Mouse (Mus musculus): ENCODE data around the gene Cd52.

DNA sequence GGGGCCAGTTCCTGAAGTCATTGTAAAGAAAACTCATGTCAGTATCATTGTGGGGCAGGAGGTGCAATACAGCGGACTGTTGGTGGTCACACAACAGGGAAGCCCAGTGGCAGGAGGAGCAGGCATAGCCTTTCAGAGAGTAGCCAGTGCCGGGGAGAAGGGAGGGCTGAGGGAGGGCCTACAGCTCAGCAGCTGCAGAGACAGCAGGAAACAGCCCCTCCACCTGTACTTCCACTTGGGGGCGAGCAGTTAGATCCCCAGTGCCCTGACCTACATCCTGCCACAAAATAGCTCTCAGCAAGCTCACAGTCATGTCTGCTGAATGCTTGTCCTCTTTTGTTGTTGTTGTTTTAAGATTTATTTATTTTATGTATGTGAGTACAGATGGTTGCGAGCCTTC lies 26.7 kb upstream of the Cd52 start:
- TF ChIP-seq CTCF (IDR thresholded peaks at IDR 0.05; ENCODE audit: low read depth) = no peak
- TF ChIP-seq EP300 (optimal IDR thresholded peaks at IDR 0.05) = no peak

Data from stomach, postnatal 0 days (tissue).